Mouse (Mus musculus) liver, adult 2 months (tissue): ENCODE results near the gene Hoxb4. TPM values are rescaled to one million over a fixed set of nuclear protein-coding genes. Genes with fewer than 3 reads are reported as not detected.

Source experiments
- DNase-seq: peaks from one replicate; pipeline ENCODE4 v3.0.0-alpha.2; 2011; ENCODE audit warnings: low read depth, low spot score; ENCODE audit errors: extremely low read depth
- H3K27ac ChIP-seq: fragments of 200-500 bp; replicated peaks from 2 replicates; pipeline ENCODE4 v1.5.1; 2012; ENCODE audit warnings: low read depth, mild to moderate bottlenecking, control low read depth, inconsistent platforms, low read length; ENCODE audit not compliant: insufficient read depth
- H3K27me3 ChIP-seq: fragments of 200-500 bp; 2 replicates; pipeline ENCODE4 v1.6.1; 2012; ENCODE audit warnings: mild to moderate bottlenecking, moderate library complexity, low read length, inconsistent platforms; ENCODE audit not compliant: control insufficient read depth, insufficient read depth
- H3K36me3 ChIP-seq: fragments of 200-500 bp; 2 replicates; pipeline ENCODE4 v1.6.1; 2012; ENCODE audit warnings: low read length, inconsistent platforms; ENCODE audit not compliant: control insufficient read depth, insufficient read depth
- H3K4me1 ChIP-seq: fragments of 200-500 bp; 2 replicates; pipeline ENCODE4 v1.6.1; 2011; ENCODE audit warnings: low read length; ENCODE audit not compliant: control insufficient read depth, insufficient read depth
- H3K4me3 ChIP-seq: fragments of 200-500 bp; 2 replicates; pipeline ENCODE4 v1.5.1; 2011; ENCODE audit warnings: low read depth, mild to moderate bottlenecking, control low read depth, low read length, moderate library complexity; ENCODE audit not compliant: insufficient read depth
- H3K79me2 ChIP-seq: fragments of 200-500 bp; 2 replicates; pipeline ENCODE4 v1.6.1; 2012; ENCODE audit warnings: inconsistent platforms, mild to moderate bottlenecking, low read length, moderate library complexity; ENCODE audit not compliant: control insufficient read depth, insufficient read depth
- H3K9ac ChIP-seq: fragments of 200-500 bp; 2 replicates; pipeline ENCODE4 v1.6.1; 2012; ENCODE audit warnings: low read depth, mild to moderate bottlenecking, control low read depth, inconsistent platforms, low read length
- CTCF ChIP-seq: fragments of 200-500 bp; IDR thresholded peaks from 2 replicates; pipeline ENCODE4 v1.5.1; 2011; ENCODE audit warnings: low read depth, low read length, control low read depth
- POLR2A ChIP-seq: fragments of 200-500 bp; IDR thresholded peaks from 2 replicates; pipeline ENCODE4 v1.6.1; 2011; ENCODE audit warnings: low read length, control low read depth; ENCODE audit not compliant: insufficient read depth; ENCODE audit errors: extremely low read depth
- WGBS: fragments of 180-500 bp; shearing (Covaris S2); methylation state at CpG from one replicate; pipeline ENCODE4 v1.1.7; 2018; 5-methylcytosine and 5-hydroxymethylcytosine counted together
- polyA plus RNA-seq: library from polyadenylated mRNA; depleted of rRNA; stranded (reverse); fragments of >200 nt; gene quantifications from 2 replicates; pipeline ENCODE4 v1.2.3, GENCODE M21; 2012
- total RNA-seq: library from RNA; depleted of rRNA; stranded (reverse); fragments of >200 nt; gene quantifications from 2 replicates; pipeline ENCODE4 v1.2.3, GENCODE M21; 2014

Hoxb4 gene
- total and polyA plus RNA-seq, 2 experiments, result 0.37 to 0.91 TPM

DNA sequence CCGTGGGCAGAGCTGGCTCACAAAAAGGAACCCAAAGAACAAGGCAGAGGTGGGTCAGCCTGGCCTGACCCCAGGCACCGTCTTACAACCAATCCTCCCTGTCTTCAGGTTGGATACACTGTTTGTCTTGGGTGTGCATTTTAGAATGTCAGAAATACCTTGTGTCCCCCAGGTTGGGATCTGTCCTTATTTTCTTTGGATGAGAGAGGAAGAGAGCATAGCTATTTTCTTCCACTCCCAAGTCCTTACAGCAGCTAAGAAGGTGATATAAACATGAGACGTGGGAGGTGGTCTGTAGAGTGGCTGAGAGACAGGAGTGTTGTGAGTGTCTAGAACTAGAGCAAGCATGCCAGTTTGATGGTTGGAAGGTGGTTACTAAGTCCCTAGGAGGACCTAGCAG is 20.6 kb upstream of the Hoxb4 start:
- Histone ChIP-seq H3K79me2 (no peaks in the 10 kb centered on the region), H3K36me3 (no peaks in the 10 kb centered on the region), H3K27ac (no peak overlapping the region), H3K4me3 (no peak overlapping the region), H3K9ac (no peak overlapping the region), H3K4me1 (no peaks in the 10 kb centered on the region), H3K27me3 (peaks cover 31% of the 10 kb centered on the region)
- WGBS, result 23% methylated on average over 3 of the region's 3 CpGs
- DNase-seq, result no peak
- TF ChIP-seq CTCF, result no peak

DNA sequence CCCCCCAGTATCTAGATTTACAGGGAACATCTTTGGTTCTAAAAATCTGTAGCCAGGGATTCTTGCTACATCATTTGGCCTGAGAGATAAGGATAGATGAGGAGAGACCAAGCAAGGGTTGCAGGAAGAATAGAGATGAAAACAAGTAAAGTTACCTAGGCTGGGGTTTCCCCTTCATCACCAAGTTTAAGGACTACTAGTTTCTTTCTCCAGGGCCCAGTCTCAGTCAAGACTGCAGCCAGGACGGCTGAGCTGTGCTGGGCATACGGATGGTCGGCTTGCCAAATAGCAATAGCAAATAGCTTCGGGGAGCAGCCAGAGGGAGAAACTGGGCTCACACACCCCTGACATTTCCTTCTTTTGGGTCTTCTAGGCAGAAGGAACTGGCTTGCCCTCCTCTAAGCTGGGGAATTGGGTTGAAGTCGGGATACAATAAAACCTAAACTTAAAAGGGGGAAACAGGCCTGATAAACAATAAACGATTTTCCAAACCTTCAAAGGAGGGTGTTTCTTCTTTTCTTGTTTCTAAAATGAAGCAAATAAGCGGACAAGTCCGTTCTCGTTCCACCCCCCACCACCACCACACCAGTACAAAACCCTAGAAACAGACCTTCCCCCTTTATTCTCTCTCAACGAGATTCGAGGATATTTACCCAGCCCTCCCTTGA is 20.0 kb upstream of the Hoxb4 start:
- Histone ChIP-seq H3K36me3 (no peaks in the 10 kb centered on the region), H3K27me3 (peaks cover 31% of the 10 kb centered on the region), H3K27ac (no peak overlapping the region), H3K4me3 (no peak overlapping the region), H3K9ac (no peak overlapping the region), H3K4me1 (no peaks in the 10 kb centered on the region), H3K79me2 (no peaks in the 10 kb centered on the region)
- no peak for TF ChIP-seq CTCF
- TF ChIP-seq POLR2A, result no peak
- WGBS, result 19% methylated on average over 11 of the region's 11 CpGs
- DNase-seq, result no peak

DNA sequence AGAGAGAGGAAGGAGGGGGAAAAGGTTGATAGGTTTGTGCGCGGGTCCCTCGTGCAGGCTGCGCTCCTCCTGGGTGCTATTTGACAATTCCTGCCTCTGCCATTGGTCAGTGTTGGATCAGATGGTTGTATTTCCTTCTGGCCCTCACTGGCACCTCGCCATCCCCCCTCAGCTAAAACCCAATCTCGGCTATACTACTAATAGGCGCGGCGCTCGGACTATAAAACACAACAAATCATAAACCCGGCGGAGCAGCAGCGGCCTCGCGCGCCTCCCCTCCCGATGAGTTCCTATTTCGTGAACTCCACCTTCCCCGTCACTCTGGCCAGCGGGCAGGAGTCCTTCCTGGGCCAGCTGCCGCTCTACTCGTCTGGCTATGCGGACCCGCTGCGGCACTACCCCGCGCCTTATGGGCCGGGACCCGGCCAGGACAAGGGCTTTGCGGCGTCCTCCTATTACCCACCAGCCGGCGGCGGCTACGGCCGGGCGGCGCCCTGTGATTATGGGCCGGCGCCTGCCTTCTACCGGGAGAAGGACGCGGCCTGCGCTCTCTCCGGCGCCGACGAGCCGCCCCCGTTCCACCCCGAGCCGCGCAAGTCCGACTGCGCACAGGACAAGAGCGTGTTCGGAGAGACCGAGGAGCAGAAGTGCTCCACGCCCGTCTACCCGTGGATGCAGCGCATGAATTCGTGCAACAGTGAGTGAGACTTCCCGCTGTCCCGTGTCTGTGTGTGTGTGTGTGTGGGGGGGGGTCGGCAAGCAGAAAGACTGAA is 19.0 kb upstream of the Hoxb4 start:
- TF ChIP-seq POLR2A, result no peak
- no peaks in the 10 kb centered on the region for H3K79me2 ChIP-seq
- no peak overlapping the region for H3K27ac ChIP-seq
- no peaks in the 10 kb centered on the region for H3K36me3 ChIP-seq
- peaks cover 38% of the 10 kb centered on the region for H3K27me3 ChIP-seq
- H3K4me3 ChIP-seq, result peak overlapping the region; percentile 40
- 2% methylated on average over 66 of the region's 66 CpGs for WGBS
- peak overlapping the region; percentile 24 for H3K9ac ChIP-seq
- DNase-seq, result no peak
- H3K4me1 ChIP-seq, result no peaks in the 10 kb centered on the region

DNA sequence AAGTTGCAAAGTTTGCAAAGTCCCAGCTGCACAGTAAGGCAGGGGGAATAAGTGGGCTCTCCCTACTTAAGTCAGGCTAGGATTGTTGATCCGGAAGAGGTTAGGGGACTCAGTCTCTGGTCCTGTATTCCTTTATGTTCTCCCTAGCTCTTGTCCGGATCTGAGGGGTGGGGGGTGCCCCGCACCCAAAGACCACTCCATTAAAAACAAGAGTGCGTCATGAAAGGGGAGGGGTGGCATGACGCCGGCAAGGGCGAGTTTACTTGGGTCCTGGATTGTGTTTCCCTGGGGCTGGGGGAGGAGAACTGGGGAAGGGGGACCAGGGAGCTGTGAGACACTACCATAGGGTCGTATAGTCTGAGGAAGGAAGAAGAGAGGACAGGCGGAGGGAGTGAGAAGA is 18.3 kb upstream of the Hoxb4 start:
- Histone ChIP-seq H3K9ac (no peak overlapping the region), H3K27me3 (peaks cover 35% of the 10 kb centered on the region), H3K4me1 (no peaks in the 10 kb centered on the region), H3K36me3 (no peaks in the 10 kb centered on the region), H3K79me2 (no peaks in the 10 kb centered on the region), H3K4me3 (no peak overlapping the region), H3K27ac (no peak overlapping the region)
- no peak for DNase-seq
- 12% methylated on average over 9 of the region's 9 CpGs for WGBS
- TF ChIP-seq CTCF, result no peak
- no peak for TF ChIP-seq POLR2A

DNA sequence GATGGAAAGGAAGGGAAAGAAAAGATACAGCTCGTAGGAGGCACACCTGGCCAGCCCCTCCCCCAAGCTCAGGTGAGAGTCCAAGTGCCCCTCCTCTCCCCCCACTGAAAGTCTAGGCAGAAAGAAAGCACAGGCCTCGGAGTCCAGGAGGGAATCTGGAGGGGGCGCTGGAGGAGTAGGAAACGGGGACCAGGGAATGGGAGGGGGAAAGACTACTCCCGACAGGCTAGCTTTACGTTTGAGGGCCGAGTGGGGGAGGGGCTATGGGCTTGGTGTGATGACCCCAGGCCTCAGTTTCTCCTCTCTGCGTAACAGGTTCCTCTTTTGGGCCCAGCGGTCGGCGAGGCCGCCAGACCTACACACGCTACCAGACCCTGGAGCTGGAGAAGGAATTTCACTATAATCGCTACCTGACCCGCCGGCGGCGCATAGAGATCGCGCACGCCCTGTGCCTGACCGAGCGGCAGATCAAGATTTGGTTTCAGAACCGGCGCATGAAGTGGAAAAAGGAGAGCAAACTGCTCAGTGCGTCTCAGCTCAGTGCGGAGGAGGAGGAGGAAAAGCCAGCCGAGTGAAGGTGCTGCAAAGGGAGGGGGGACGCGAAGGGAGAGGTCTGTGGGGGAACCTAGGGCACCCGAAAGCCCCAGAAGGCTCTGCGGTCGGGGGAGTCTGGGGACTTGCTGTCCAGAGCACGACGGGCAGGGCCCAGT is 17.6 kb upstream of the Hoxb4 start:
- H3K4me1 ChIP-seq, result no peaks in the 10 kb centered on the region
- 12% methylated on average over 35 of the region's 35 CpGs for WGBS
- no peak overlapping the region for H3K4me3 ChIP-seq
- no peak overlapping the region for H3K27ac ChIP-seq
- H3K79me2 ChIP-seq, result no peaks in the 10 kb centered on the region
- H3K27me3 ChIP-seq, result peaks cover 32% of the 10 kb centered on the region
- no peak overlapping the region for H3K9ac ChIP-seq
- no peak for DNase-seq
- no peaks in the 10 kb centered on the region for H3K36me3 ChIP-seq
- TF ChIP-seq POLR2A (no peak), CTCF (no peak)
